Mouse (Mus musculus) heart, embryonic 10.5 days (tissue): ENCODE data around the gene Tia1. TPM values are rescaled to one million over a fixed set of nuclear protein-coding genes. Genes with fewer than 3 reads are reported as not detected.
"Not testable (repeated sequence)": the region's sequence is repeated elsewhere in the genome, so short reads cannot be mapped to it uniquely, and the experiment has no call there.

Experiments used
- DNase-seq: peaks from one replicate; pipeline ENCODE4 v3.0.0-alpha.2; 2017; ENCODE audit warnings: low spot score
- H3K27ac ChIP-seq: fragments of 300-500 bp; sonication (generic); 2 replicates; pipeline ENCODE4 v1.5.1; 2016; ENCODE audit warnings: mild to moderate bottlenecking
- H3K27me3 ChIP-seq: fragments of 300-500 bp; sonication (generic); 2 replicates; pipeline ENCODE4 v1.6.1; 2016; ENCODE audit warnings: mild to moderate bottlenecking; ENCODE audit not compliant: poor library complexity, insufficient read depth, severe bottlenecking
- H3K36me3 ChIP-seq: fragments of 300-500 bp; sonication (generic); 2 replicates; pipeline ENCODE4 v1.6.1; 2016; ENCODE audit warnings: mild to moderate bottlenecking, moderate library complexity
- H3K4me1 ChIP-seq: fragments of 300-500 bp; sonication (generic); 2 replicates; pipeline ENCODE4 v1.6.1; 2016; ENCODE audit warnings: mild to moderate bottlenecking
- H3K4me3 ChIP-seq: fragments of 300-500 bp; sonication (generic); 2 replicates; pipeline ENCODE4 v1.5.1; 2016; ENCODE audit warnings: mild to moderate bottlenecking, moderate library complexity
- H3K9me3 ChIP-seq: fragments of 300-500 bp; sonication (generic); 2 replicates; pipeline ENCODE4 v1.6.1; 2016; ENCODE audit warnings: mild to moderate bottlenecking, moderate library complexity
- WGBS: fragments of 180-500 bp; shearing (Covaris S2); methylation state at CpG from one replicate; pipeline ENCODE4 v1.1.7; 2016; 5-methylcytosine and 5-hydroxymethylcytosine counted together
- polyA plus RNA-seq: library from polyadenylated mRNA; unstranded; fragments of >200 nt; fragmentation: Nextera tagmentation; extraction: Ambion mirVana; gene quantifications from 2 replicates; pipeline ENCODE4 v1.2.1, GENCODE M21; 2016

The Tia1 gene
- polyA plus RNA-seq, 1 experiment from 2014 or later = 177 TPM

- Histone ChIP-seq H3K27ac (peak within 1 kb of the TSS; percentile 91), H3K9me3 (no peaks in the 10 kb centered on the region), H3K4me3 (peak within 1 kb of the TSS; percentile 97), H3K36me3 (peaks cover 26% of the 10 kb centered on the region), H3K27me3 (no peaks in the 10 kb centered on the region), H3K4me1 (peaks cover 23% of the 10 kb centered on the region)
- DNase-seq = no peak
- WGBS = 22% methylated on average over 15 of the region's 15 CpGs
These were observed 33.2 kb upstream of the Tia1 start, which contains the start of gene Snrpg for GRCm38 (mm10) chr6:86370764-86371339. Gene Snrpg, plus strand, starts transcription at chr6:86371304.

GRCm38 (mm10) chr6:86371340-86371911 is 32.6 kb upstream of the Tia1 start:
- H3K4me1 ChIP-seq = peaks cover 17% of the 10 kb centered on the region
- H3K4me3 ChIP-seq = peak overlapping the region; percentile 97
- H3K9me3 ChIP-seq = no peaks in the 10 kb centered on the region
- under 1% methylated on average over 50 of the region's 50 CpGs for WGBS
- H3K36me3 ChIP-seq = peaks cover 32% of the 10 kb centered on the region
- H3K27ac ChIP-seq = peak overlapping the region; percentile 91
- no peaks in the 10 kb centered on the region for H3K27me3 ChIP-seq
- DNase-seq = peak; percentile 98

GRCm38 (mm10) chr6:86371950-86372516 is 32.0 kb upstream of the Tia1 start:
- WGBS = 5% methylated on average over 12 of the region's 12 CpGs
- peaks cover 13% of the 10 kb centered on the region for H3K4me1 ChIP-seq
- H3K27ac ChIP-seq = peak overlapping the region; percentile 91
- no peaks in the 10 kb centered on the region for H3K9me3 ChIP-seq
- no peaks in the 10 kb centered on the region for H3K27me3 ChIP-seq
- DNase-seq = no peak
- peak overlapping the region; percentile 97 for H3K4me3 ChIP-seq
- H3K36me3 ChIP-seq = peaks cover 38% of the 10 kb centered on the region

- Histone ChIP-seq H3K4me1 (peaks cover 13% of the 10 kb centered on the region), H3K36me3 (peaks cover 44% of the 10 kb centered on the region), H3K27me3 (no peaks in the 10 kb centered on the region), H3K4me3 (no peak overlapping the region), H3K27ac (no peak overlapping the region), H3K9me3 (no peaks in the 10 kb centered on the region)
- DNase-seq = no peak
- WGBS = 95% methylated on average over 6 of the region's 6 CpGs
These were observed 30.5 kb upstream of the Tia1 start for GRCm38 (mm10) chr6:86373556-86373955.

GRCm38 (mm10) chr6:86378341-86378740 is 25.7 kb upstream of the Tia1 start:
- H3K27me3 ChIP-seq = no peaks in the 10 kb centered on the region
- no peak overlapping the region for H3K27ac ChIP-seq
- H3K4me3 ChIP-seq = no peak overlapping the region
- DNase-seq = no peak
- peaks cover 2% of the 10 kb centered on the region; the same call in 1 of the 2 replicates for H3K4me1 ChIP-seq
- H3K9me3 ChIP-seq = no peaks in the 10 kb centered on the region
- WGBS = 92% methylated on average over 3 of the region's 3 CpGs
- peaks cover 43% of the 10 kb centered on the region for H3K36me3 ChIP-seq

- H3K27ac ChIP-seq, H3K4me1 ChIP-seq, H3K9me3 ChIP-seq, H3K4me3 ChIP-seq, H3K27me3 ChIP-seq, DNase-seq: not testable (repeated sequence)
- 73% methylated on average over 8 of the region's 8 CpGs for WGBS
- peaks cover 41% of the 10 kb centered on the region for H3K36me3 ChIP-seq
These were observed 23.9 kb upstream of the Tia1 start for GRCm38 (mm10) chr6:86380112-86380511.

GRCm38 (mm10) chr6:86382551-86382950 is 21.5 kb upstream of the Tia1 start:
- no peak for DNase-seq
- peaks cover 4% of the 10 kb centered on the region; the same call in 1 of the 2 replicates for H3K4me1 ChIP-seq
- no peaks in the 10 kb centered on the region for H3K27me3 ChIP-seq
- H3K9me3 ChIP-seq = no peaks in the 10 kb centered on the region
- H3K36me3 ChIP-seq = peaks cover 31% of the 10 kb centered on the region
- no peak overlapping the region for H3K27ac ChIP-seq
- H3K4me3 ChIP-seq = no peak overlapping the region

- Histone ChIP-seq H3K27me3 (no peaks in the 10 kb centered on the region), H3K4me3 (no peak overlapping the region), H3K9me3 (no peaks in the 10 kb centered on the region), H3K36me3 (peaks cover 31% of the 10 kb centered on the region), H3K4me1 (peaks cover 4% of the 10 kb centered on the region; the same call in 1 of the 2 replicates), H3K27ac (no peak overlapping the region)
- peak; percentile 63 for DNase-seq
- 48% methylated on average over 16 of the region's 16 CpGs for WGBS
These were observed 20.6 kb upstream of the Tia1 start for GRCm38 (mm10) chr6:86383370-86383769.

GRCm38 (mm10) chr6:86384692-86385091 is 19.3 kb upstream of the Tia1 start:
- H3K4me1 ChIP-seq = peaks cover 9% of the 10 kb centered on the region; the same call in 1 of the 2 replicates
- H3K27me3 ChIP-seq = no peaks in the 10 kb centered on the region
- 61% methylated on average over 4 of the region's 4 CpGs for WGBS
- H3K27ac ChIP-seq = no peak overlapping the region
- H3K9me3 ChIP-seq = no peaks in the 10 kb centered on the region
- H3K36me3 ChIP-seq = peaks cover 31% of the 10 kb centered on the region
- no peak overlapping the region for H3K4me3 ChIP-seq
- no peak for DNase-seq

GRCm38 (mm10) chr6:86385362-86386104 is 18.5 kb upstream of the Tia1 start:
- H3K4me1 ChIP-seq = peaks cover 9% of the 10 kb centered on the region; the same call in 1 of the 2 replicates
- 77% methylated on average over 5 of the region's 5 CpGs for WGBS

GRCm38 (mm10) chr6:86387313-86387712 is 16.7 kb upstream of the Tia1 start:
- Histone ChIP-seq H3K9me3 (no peaks in the 10 kb centered on the region), H3K27ac (no peak overlapping the region), H3K4me1 (peaks cover 9% of the 10 kb centered on the region; the same call in 1 of the 2 replicates), H3K4me3 (no peak overlapping the region), H3K27me3 (no peaks in the 10 kb centered on the region), H3K36me3 (peaks cover 55% of the 10 kb centered on the region)
- DNase-seq = peak; percentile 68
- WGBS = 74% methylated on average over 12 of the region's 12 CpGs

More at GRCm38 (mm10) chr6:86385362-86386104, 18.5 kb upstream of the Tia1 start:
- Histone ChIP-seq H3K27ac (no peak overlapping the region), H3K27me3 (no peaks in the 10 kb centered on the region), H3K4me3 (no peak overlapping the region), H3K36me3 (peaks cover 37% of the 10 kb centered on the region), H3K9me3 (no peaks in the 10 kb centered on the region)
- DNase-seq = no peak

GRCm38 (mm10) chr6:86388461-86388860 is 15.6 kb upstream of the Tia1 start:
- H3K27me3 ChIP-seq = no peaks in the 10 kb centered on the region
- H3K9me3 ChIP-seq = no peaks in the 10 kb centered on the region
- 69% methylated on average over 18 of the region's 18 CpGs for whole genome bisulfite sequencing
- no peak overlapping the region for H3K27ac ChIP-seq
- H3K4me3 ChIP-seq = no peak overlapping the region
- peaks cover 59% of the 10 kb centered on the region for H3K36me3 ChIP-seq
- peak; percentile 74 for DNase-seq
- H3K4me1 ChIP-seq = peaks cover 5% of the 10 kb centered on the region; the same call in 1 of the 2 replicates

- Histone ChIP-seq H3K9me3 (no peaks in the 10 kb centered on the region), H3K4me1 (peaks cover 26% of the 10 kb centered on the region), H3K4me3 (no peak overlapping the region), H3K27me3 (no peaks in the 10 kb centered on the region), H3K27ac (no peak overlapping the region), H3K36me3 (peaks cover 58% of the 10 kb centered on the region)
- DNase-seq = no peak
- 90% methylated on average over 5 of the region's 5 CpGs for whole genome bisulfite sequencing
These were observed 12.7 kb upstream of the Tia1 start for GRCm38 (mm10) chr6:86391326-86391725.
